Mouse (Mus musculus) CH12.LX (cell line): ENCODE measurements at regions not wholly inside any gene's neighbourhood (a gene's known extent, or its start where the extent isn't known, plus 50 kb on each side); places are given as distances from the start of the nearest gene placed in this dataset.

ENCODE experiments used
- DNase-seq: peaks from one replicate; pipeline ENCODE4 v3.0.0-alpha.2; 2013; ENCODE audit errors: extremely low read depth
- H3K27ac ChIP-seq: 2 replicates; pipeline ENCODE4 v1.5.1; 2012; ENCODE audit warnings: low read depth, mild to moderate bottlenecking, control low read depth, moderate library complexity; ENCODE audit not compliant: insufficient read depth
- H3K27me3 ChIP-seq: replicated peaks from 2 replicates; pipeline ENCODE3; 2012; ENCODE audit warnings: inconsistent platforms
- H3K36me3 ChIP-seq, 2 experiments: replicated peaks in 1 of 2; 2 replicates each; pipeline versions ENCODE3 to v1.6.1; 2012; ENCODE audit warnings: inconsistent platforms in 1 of 2, low read length in 1 of 2, mild to moderate bottlenecking in 1 of 2, mixed read lengths in 1 of 2, moderate library complexity in 1 of 2; ENCODE audit not compliant: control insufficient read depth in 1 of 2, insufficient read depth in 1 of 2
- H3K4me1 ChIP-seq, 2 experiments: 2 replicates each; pipeline ENCODE4 v1.6.1; 2012; ENCODE audit warnings: inconsistent platforms in 1 of 2, moderate library complexity in 1 of 2; ENCODE audit not compliant: insufficient read depth in 2 of 2, control insufficient read depth in 1 of 2
- H3K4me2 ChIP-seq: 2 replicates; pipeline ENCODE4 v1.6.1; 2012; ENCODE audit warnings: low read depth, mild to moderate bottlenecking, control low read depth; ENCODE audit not compliant: poor library complexity, insufficient read depth, severe bottlenecking
- H3K4me3 ChIP-seq, 3 experiments: fragments of 150-350 bp in 1 of 3; sonication (generic) in 1 of 3; replicated peaks in 1 of 3; 2 replicates each; pipeline versions ENCODE3 to v1.5.1; 2011 to 2012; ENCODE audit warnings: low read depth in 2 of 3, low read length in 2 of 3, mild to moderate bottlenecking in 2 of 3, moderate library complexity in 2 of 3, control low read depth in 1 of 3, improper control_type of control experiment in 1 of 3, inconsistent platforms in 1 of 3, mixed read lengths in 1 of 3; ENCODE audit not compliant: poor library complexity in 1 of 3
- H3K79me2 ChIP-seq: replicated peaks from 2 replicates; pipeline ENCODE4 v1.6.1; 2012; ENCODE audit warnings: mild to moderate bottlenecking, moderate library complexity; ENCODE audit not compliant: control insufficient read depth, poor library complexity, insufficient read depth, severe bottlenecking; ENCODE audit errors: extremely low read depth
- H3K9ac ChIP-seq: 2 replicates; pipeline ENCODE4 v1.6.1; 2012; ENCODE audit warnings: low read depth, mild to moderate bottlenecking, control low read depth, moderate library complexity; ENCODE audit not compliant: insufficient read depth
- H3K9me3 ChIP-seq: replicated peaks from 2 replicates; pipeline ENCODE3; 2012; ENCODE audit warnings: low read length, inconsistent platforms, mixed read lengths
- BHLHE40 ChIP-seq: IDR thresholded peaks from 2 replicates; pipeline ENCODE4 v1.6.1; 2011; ENCODE audit warnings: mild to moderate bottlenecking, low read depth, low read length, improper control_type of control experiment
- CHD1 ChIP-seq: IDR thresholded peaks from 2 replicates; pipeline ENCODE4 v1.6.1; 2012; ENCODE audit warnings: low read depth, low read length, improper control_type of control experiment, inconsistent platforms
- ETS1 ChIP-seq: conservative IDR thresholded peaks from 2 replicates; pipeline ENCODE4 v1.6.1; 2012; ENCODE audit warnings: low read depth, mild to moderate bottlenecking, inconsistent platforms, low read length, improper control_type of control experiment, moderate library complexity
- GABPA ChIP-seq: IDR thresholded peaks from 2 replicates; pipeline ENCODE4 v1.6.1; 2012; ENCODE audit warnings: low read depth, low read length, improper control_type of control experiment, inconsistent platforms; ENCODE audit not compliant: insufficient replicate concordance
- IRF4 ChIP-seq: IDR thresholded peaks from 2 replicates; pipeline ENCODE4 v1.6.1; 2014; ENCODE audit warnings: low read depth, mild to moderate bottlenecking, inconsistent platforms, low read length, improper control_type of control experiment
- JUN ChIP-seq: IDR thresholded peaks from 2 replicates; pipeline ENCODE4 v1.6.1; 2011; ENCODE audit warnings: low read depth, mild to moderate bottlenecking, low read length, improper control_type of control experiment, moderate library complexity; ENCODE audit not compliant: insufficient read depth
- JUND ChIP-seq: conservative IDR thresholded peaks from 2 replicates; pipeline ENCODE4 v1.6.1; 2011; ENCODE audit warnings: low read depth, low read length, improper control_type of control experiment
- MAFK ChIP-seq: IDR thresholded peaks from 2 replicates; pipeline ENCODE4 v1.6.1; 2011; ENCODE audit warnings: low read length, improper control_type of control experiment; ENCODE audit not compliant: insufficient replicate concordance
- MAZ ChIP-seq: IDR thresholded peaks from 2 replicates; pipeline ENCODE4 v1.6.1; 2012; ENCODE audit warnings: low read depth, mild to moderate bottlenecking, inconsistent platforms, low read length, improper control_type of control experiment, moderate library complexity
- MEF2A ChIP-seq: IDR thresholded peaks from 2 replicates; pipeline ENCODE4 v1.6.1; 2014; ENCODE audit warnings: low read depth, mild to moderate bottlenecking, inconsistent platforms, low read length, improper control_type of control experiment, borderline replicate concordance
- MXI1 ChIP-seq: IDR thresholded peaks from 2 replicates; pipeline ENCODE4 v1.6.1; 2011; ENCODE audit warnings: mild to moderate bottlenecking, low read depth, low read length, improper control_type of control experiment
- MYC ChIP-seq: IDR thresholded peaks from 2 replicates; pipeline ENCODE4 v1.6.1; 2011; ENCODE audit warnings: low read depth, mild to moderate bottlenecking, improper control_type of control experiment, low read length
- NELFE ChIP-seq: IDR thresholded peaks from 2 replicates; pipeline ENCODE4 v1.6.1; 2011; ENCODE audit warnings: low read depth, low read length, improper control_type of control experiment
- POLR2A ChIP-seq: IDR thresholded peaks from 2 replicates; pipeline ENCODE4 v1.6.1; 2011; ENCODE audit warnings: low read depth, mild to moderate bottlenecking, improper control_type of control experiment, low read length
- RCOR1 ChIP-seq: conservative IDR thresholded peaks from 2 replicates; pipeline ENCODE4 v1.6.1; 2012; ENCODE audit warnings: low read depth, mild to moderate bottlenecking, inconsistent platforms, low read length, improper control_type of control experiment
- SIN3A ChIP-seq: IDR thresholded peaks from 2 replicates; pipeline ENCODE4 v1.6.1; 2012; ENCODE audit warnings: low read length, improper control_type of control experiment, inconsistent platforms
- SMC3 ChIP-seq: IDR thresholded peaks from 2 replicates; pipeline ENCODE4 v1.6.1; 2011; ENCODE audit warnings: low read depth, low read length, improper control_type of control experiment
- UBTF ChIP-seq: IDR thresholded peaks from 2 replicates; pipeline ENCODE4 v1.6.1; 2012; ENCODE audit warnings: low read depth, mild to moderate bottlenecking, inconsistent platforms, low read length, improper control_type of control experiment, moderate library complexity
- ZNF384 ChIP-seq: IDR thresholded peaks from 2 replicates; pipeline ENCODE4 v1.6.1; 2012; ENCODE audit warnings: low read depth, low read length, improper control_type of control experiment, inconsistent platforms
- dilution Hi-C: fragments of 300-500 bp; cut with MboI; formaldehyde crosslinking; loops from 2 replicates; pipeline ENCODE4 v1.14.3; 2020; ENCODE audit warnings: low sequenced_read_pairs; ENCODE audit not compliant: extremely low pct_unique_long_range_greater_than_20kb, extremely low pct_ligation_motif_present
- in situ Hi-C: fragments of 300-500 bp; cut with MboI; formaldehyde crosslinking; loops from 3 replicates; pipeline ENCODE4 v1.14.3; 2019; ENCODE audit warnings: low sequenced_read_pairs, low pct_ligation_motif_present, low pct_unique_long_range_greater_than_20kb, mixed read lengths

DNA sequence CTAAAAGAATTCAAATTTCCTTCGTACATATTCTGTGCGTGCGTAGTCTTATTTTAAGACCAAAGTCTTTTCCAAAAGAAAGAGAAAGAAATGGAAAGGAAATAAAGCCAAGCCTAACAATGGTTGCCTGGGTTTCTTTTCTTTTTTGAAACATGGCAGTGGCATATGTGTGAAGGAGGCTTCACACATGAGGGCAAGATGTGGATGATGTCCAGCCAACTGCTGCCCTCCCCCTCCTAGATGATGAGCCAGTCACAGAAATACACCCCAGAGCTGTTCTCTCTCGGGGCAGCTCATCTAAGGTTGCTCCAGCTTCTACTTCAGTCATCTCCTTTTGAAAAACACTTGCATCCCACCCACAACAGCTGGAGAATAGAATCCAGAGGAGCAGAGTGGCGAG, 213.1 kb upstream of the Jmjd1c start:
- dilution Hi-C loops: no loop called here
- Histone ChIP-seq H3K36me3 (no peaks in the 10 kb centered on the region), H3K27ac (no peak overlapping the region), H3K4me2 (no peak overlapping the region), H3K79me2 (no peaks in the 10 kb centered on the region), H3K27me3 (no peaks in the 10 kb centered on the region), H3K9me3 (no peaks in the 10 kb centered on the region), H3K4me3 (no peak overlapping the region), H3K4me1 (peaks cover 0 to 12% of the 10 kb centered on the region in 2 experiments; a peak in 2 of 4 replicates), H3K9ac (no peak overlapping the region)
- TF ChIP-seq ETS1 (no peak), IRF4 (no peak), GABPA (no peak), SMC3 (no peak), MAZ (no peak), MAFK (no peak), RCOR1 (no peak), MXI1 (no peak), POLR2A (no peak), NELFE (no peak), BHLHE40 (no peak), JUND (no peak), UBTF (no peak), CHD1 (no peak), ZNF384 (no peak), MYC (no peak), SIN3A (no peak)
- in situ Hi-C loops: no loop called here
- DNase-seq: no peak

DNA sequence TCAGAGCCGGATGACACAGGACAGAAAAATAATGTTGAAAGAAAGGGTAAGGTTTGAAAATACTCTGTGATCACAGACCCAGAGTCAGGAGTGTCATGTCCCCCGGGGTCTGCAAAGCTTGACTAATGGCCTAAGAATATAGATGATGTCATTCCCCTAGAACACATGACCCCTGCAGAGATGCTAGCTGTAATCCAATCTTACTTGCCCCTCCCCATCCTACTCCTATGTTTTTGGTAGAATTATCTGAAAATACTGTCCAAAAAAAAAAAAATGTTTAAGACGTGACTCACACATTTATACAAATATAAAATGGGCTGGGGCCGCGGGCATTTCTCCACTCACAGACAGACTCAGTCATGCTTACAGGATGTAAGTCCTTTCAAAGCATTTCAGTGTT, 210.3 kb upstream of the Jmjd1c start:
- dilution Hi-C loops (no loop called here), in situ Hi-C loops (no loop called here)
- Histone ChIP-seq H3K4me3 (no peak overlapping the region), H3K36me3 (no peaks in the 10 kb centered on the region), H3K9me3 (no peaks in the 10 kb centered on the region), H3K9ac (no peak overlapping the region), H3K79me2 (no peaks in the 10 kb centered on the region), H3K27ac (no peak overlapping the region), H3K27me3 (no peaks in the 10 kb centered on the region), H3K4me1 (peaks cover 0 to 12% of the 10 kb centered on the region in 2 experiments; a peak in 2 of 4 replicates), H3K4me2 (no peak overlapping the region)
- TF ChIP-seq JUN (peak; percentile 70), IRF4 (no peak), MEF2A (peak; percentile 86)
- DNase-seq: peak; percentile 40
